Mouse (Mus musculus) C2C12 (cell line): ENCODE data around the gene Syn3. TPM values are rescaled to one million over a fixed set of nuclear protein-coding genes. Genes with fewer than 3 reads are reported as not detected.

Experiments
- H3K27me3 ChIP-seq: one replicate; pipeline ENCODE4 v1.6.1; 2011; ENCODE audit not compliant: control insufficient read depth, insufficient read depth, insufficient read length
- H3K36me3 ChIP-seq: one replicate; pipeline ENCODE4 v1.6.1; 2011; ENCODE audit not compliant: control insufficient read depth, insufficient read depth
- H3K4me3 ChIP-seq: one replicate; pipeline ENCODE4 v1.5.1; 2011; ENCODE audit warnings: mild to moderate bottlenecking, control low read depth; ENCODE audit not compliant: poor library complexity, insufficient read depth, severe bottlenecking
- H3K79me2 ChIP-seq: one replicate; pipeline ENCODE4 v1.6.1; 2011; ENCODE audit not compliant: control insufficient read depth, insufficient read depth
- H3K79me3 ChIP-seq: one replicate; pipeline ENCODE4 v1.6.1; 2011; ENCODE audit warnings: low read depth, control low read depth
- H3ac ChIP-seq: one replicate; pipeline ENCODE3; 2011; ENCODE audit warnings: low read depth; ENCODE audit not compliant: control insufficient read depth, insufficient read length
- CEBPB ChIP-seq: IDR thresholded peaks from one replicate; pipeline ENCODE4 v1.6.1; 2011; ENCODE audit warnings: low read depth, mild to moderate bottlenecking, control low read depth, moderate library complexity
- CTCF ChIP-seq: IDR thresholded peaks from one replicate; pipeline ENCODE4 v1.5.1; 2011; ENCODE audit not compliant: control insufficient read depth, insufficient read depth, insufficient read length
- FOSL1 ChIP-seq: IDR thresholded peaks from one replicate; pipeline ENCODE4 v1.8.0; 2011; ENCODE audit warnings: mild to moderate bottlenecking, low read length; ENCODE audit not compliant: poor library complexity, insufficient read depth, severe bottlenecking
- MAX ChIP-seq: IDR thresholded peaks from one replicate; pipeline ENCODE4 v1.6.1; 2011; ENCODE audit warnings: mild to moderate bottlenecking, control low read depth
- MYOD1 ChIP-seq: IDR thresholded peaks from one replicate; pipeline ENCODE4 v1.6.1; 2011; ENCODE audit warnings: low read depth; ENCODE audit not compliant: control insufficient read depth, insufficient read length
- MYOG ChIP-seq: IDR thresholded peaks from one replicate; pipeline ENCODE4 v1.6.1; 2011; ENCODE audit not compliant: control insufficient read depth, insufficient read length; ENCODE audit errors: extremely low read depth
- USF1 ChIP-seq: IDR thresholded peaks from one replicate; pipeline ENCODE4 v1.6.1; 2011; ENCODE audit warnings: low read depth, mild to moderate bottlenecking, control low read depth, moderate library complexity
- polyA plus RNA-seq: library from polyadenylated mRNA; unstranded; fragments of >200 nt; fragmentation: generic; extraction: Trizol; gene quantifications from one replicate; pipeline ENCODE4 v1.2.1, GENCODE M21; 2012; ENCODE audit warnings: missing spikeins

Gene Syn3
- polyA plus RNA-seq, 1 experiment = 0.20 TPM

- H3K79me3 ChIP-seq = no peaks in the 10 kb centered on the region
- H3K36me3 ChIP-seq = no peaks in the 10 kb centered on the region
- no peaks in the 10 kb centered on the region for H3K27me3 ChIP-seq
- no peak for TF ChIP-seq CEBPB
- H3K79me2 ChIP-seq = no peaks in the 10 kb centered on the region
- no peak overlapping the region for H3ac ChIP-seq
- H3K4me3 ChIP-seq = no peak overlapping the region
These were observed 281.9 kb downstream of the Syn3 start for GRCm38 (mm10) chr10:86216836-86217235.

GRCm38 (mm10) chr10:86212062-86212461 is 286.6 kb downstream of the Syn3 start:
- TF ChIP-seq USF1 (no peak), MAX (no peak), FOSL1 (no peak), MYOD1 (no peak), MYOG (no peak)
- Histone ChIP-seq H3K4me3 (no peak overlapping the region), H3K36me3 (no peaks in the 10 kb centered on the region), H3K27me3 (no peaks in the 10 kb centered on the region), H3K79me2 (no peaks in the 10 kb centered on the region), H3K79me3 (no peaks in the 10 kb centered on the region), H3ac (no peak overlapping the region)

- Histone ChIP-seq H3K36me3 (no peaks in the 10 kb centered on the region), H3K79me3 (no peaks in the 10 kb centered on the region), H3K79me2 (no peaks in the 10 kb centered on the region), H3K27me3 (no peaks in the 10 kb centered on the region), H3K4me3 (no peak overlapping the region), H3ac (no peak overlapping the region)
- TF ChIP-seq MAX (no peak), MYOD1 (no peak), CEBPB (no peak)
These were observed 294.8 kb downstream of the Syn3 start for GRCm38 (mm10) chr10:86203915-86204314.

GRCm38 (mm10) chr10:86203175-86203574 is 295.5 kb downstream of the Syn3 start:
- TF ChIP-seq USF1 (no peak), MYOG (no peak), MAX (no peak)
- Histone ChIP-seq H3K27me3 (no peaks in the 10 kb centered on the region), H3K36me3 (no peaks in the 10 kb centered on the region), H3K79me2 (no peaks in the 10 kb centered on the region), H3K4me3 (no peak overlapping the region), H3K79me3 (no peaks in the 10 kb centered on the region), H3ac (no peak overlapping the region)

- no peak for TF ChIP-seq MAX
- TF ChIP-seq CEBPB = no peak
- TF ChIP-seq CTCF = no peak
- no peak for TF ChIP-seq USF1
- no peak for TF ChIP-seq FOSL1
- no peaks in the 10 kb centered on the region for H3K36me3 ChIP-seq
- H3ac ChIP-seq = no peak overlapping the region
- no peaks in the 10 kb centered on the region for H3K79me3 ChIP-seq
- no peaks in the 10 kb centered on the region for H3K27me3 ChIP-seq
- H3K79me2 ChIP-seq = no peaks in the 10 kb centered on the region
- H3K4me3 ChIP-seq = no peak overlapping the region
These were observed 296.9 kb downstream of the Syn3 start for GRCm38 (mm10) chr10:86201826-86202225.

GRCm38 (mm10) chr10:86201006-86201405 is 297.7 kb downstream of the Syn3 start:
- no peak for TF ChIP-seq FOSL1
- no peak for TF ChIP-seq MYOD1
- TF ChIP-seq CEBPB = no peak
- TF ChIP-seq USF1 = no peak
- no peak for TF ChIP-seq MYOG
- TF ChIP-seq MAX = no peak
- no peak for TF ChIP-seq CTCF
- H3K4me3 ChIP-seq = no peak overlapping the region
- H3K79me3 ChIP-seq = no peaks in the 10 kb centered on the region
- no peak overlapping the region for H3ac ChIP-seq
- H3K79me2 ChIP-seq = no peaks in the 10 kb centered on the region
- H3K36me3 ChIP-seq = no peaks in the 10 kb centered on the region
- H3K27me3 ChIP-seq = no peaks in the 10 kb centered on the region
